Mouse (Mus musculus): ENCODE results near the gene Srprb. TPM values are rescaled to one million over a fixed set of nuclear protein-coding genes. Genes with fewer than 3 reads are reported as not detected.
A peak's percentile ranks its signal among the peaks of the same experiment; 100 is the strongest.

Gene Srprb
- total and polyA plus RNA-seq, 2 experiments = 8.5 to 22.8 TPM

DNA sequence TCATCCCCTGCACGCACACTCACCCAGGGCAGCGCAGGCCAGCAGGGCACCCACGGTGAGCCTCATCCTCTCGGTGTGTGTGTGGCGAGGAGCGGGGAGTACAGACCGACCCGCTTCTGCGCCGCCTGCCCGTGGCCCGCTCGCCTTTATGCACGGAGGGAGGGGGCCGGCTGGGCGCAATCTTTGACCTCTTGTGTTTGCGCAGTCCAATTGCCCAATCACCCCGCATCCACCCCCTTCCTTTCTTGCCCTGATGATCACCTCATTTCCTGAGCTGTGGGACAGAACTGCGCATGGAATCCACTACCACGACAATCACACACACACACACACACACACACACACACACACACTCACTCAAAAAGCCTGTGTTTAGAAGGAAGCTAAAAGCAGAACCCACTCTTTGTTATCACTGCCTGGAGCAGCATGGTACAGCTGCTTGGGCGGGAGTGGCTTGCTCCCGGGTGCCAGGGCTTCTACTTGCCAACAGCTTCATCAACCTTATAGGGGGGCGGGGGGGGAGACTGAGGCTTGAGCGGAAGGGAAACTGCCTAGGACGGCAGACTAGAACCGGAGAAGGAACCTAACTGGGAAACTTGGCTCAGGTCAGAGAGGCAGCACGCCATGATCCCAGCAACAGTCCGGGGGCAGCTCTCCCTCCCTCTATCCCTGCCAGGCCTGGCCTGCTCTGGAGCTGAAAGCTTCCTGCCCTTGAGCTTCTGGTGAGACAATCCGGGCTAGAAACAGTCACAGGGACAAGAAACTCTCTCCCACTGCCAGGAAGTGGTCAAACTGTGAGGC is 28.4 kb upstream of the Srprb start, which contains the start of the genes Gm20425 and Trf:
TSS of gene Gm20425 (minus strand) at position 157 of the 801 bp plus-strand sequence.
TSS of gene Trf (minus strand) at position 294 of the 801 bp plus-strand sequence.
- Histone ChIP-seq H3K9ac (ENCODE audit: low read depth, low read length) (peak within 1 kb of the TSS; percentile 73), H3K27me3 (ENCODE audit: control insufficient read depth, insufficient read depth, low read length) (no peaks in the 10 kb centered on the region), H3K36me3 (ENCODE audit: control insufficient read depth, insufficient read depth, low read length) (peaks cover 21% of the 10 kb centered on the region), H3K79me2 (ENCODE audit: control insufficient read depth, insufficient read depth, low read length) (no peaks in the 10 kb centered on the region), H3K27ac (replicated peaks; ENCODE audit: insufficient read depth, low read depth, low read length) (peak within 1 kb of the TSS; percentile 90), H3K4me1 (ENCODE audit: control insufficient read depth, insufficient read depth, low read length) (peaks cover 41% of the 10 kb centered on the region), H3K4me3 (ENCODE audit: insufficient read depth, low read depth, low read length) (peak within 1 kb of the TSS; percentile 54)
- DNase-seq (ENCODE audit: extremely low read depth, low read depth, low spot score) = peak; percentile 97
- TF ChIP-seq CTCF (IDR thresholded peaks at IDR 0.05; ENCODE audit: low read depth, low read length) (no peak; the same call in 1 of the 2 replicates), POLR2A (IDR thresholded peaks at IDR 0.05; ENCODE audit: extremely low read depth, insufficient read depth, low read length) (peak; percentile 100)
- under 1% methylated on average over 29 of the region's 29 CpGs for whole genome bisulfite sequencing

DNA sequence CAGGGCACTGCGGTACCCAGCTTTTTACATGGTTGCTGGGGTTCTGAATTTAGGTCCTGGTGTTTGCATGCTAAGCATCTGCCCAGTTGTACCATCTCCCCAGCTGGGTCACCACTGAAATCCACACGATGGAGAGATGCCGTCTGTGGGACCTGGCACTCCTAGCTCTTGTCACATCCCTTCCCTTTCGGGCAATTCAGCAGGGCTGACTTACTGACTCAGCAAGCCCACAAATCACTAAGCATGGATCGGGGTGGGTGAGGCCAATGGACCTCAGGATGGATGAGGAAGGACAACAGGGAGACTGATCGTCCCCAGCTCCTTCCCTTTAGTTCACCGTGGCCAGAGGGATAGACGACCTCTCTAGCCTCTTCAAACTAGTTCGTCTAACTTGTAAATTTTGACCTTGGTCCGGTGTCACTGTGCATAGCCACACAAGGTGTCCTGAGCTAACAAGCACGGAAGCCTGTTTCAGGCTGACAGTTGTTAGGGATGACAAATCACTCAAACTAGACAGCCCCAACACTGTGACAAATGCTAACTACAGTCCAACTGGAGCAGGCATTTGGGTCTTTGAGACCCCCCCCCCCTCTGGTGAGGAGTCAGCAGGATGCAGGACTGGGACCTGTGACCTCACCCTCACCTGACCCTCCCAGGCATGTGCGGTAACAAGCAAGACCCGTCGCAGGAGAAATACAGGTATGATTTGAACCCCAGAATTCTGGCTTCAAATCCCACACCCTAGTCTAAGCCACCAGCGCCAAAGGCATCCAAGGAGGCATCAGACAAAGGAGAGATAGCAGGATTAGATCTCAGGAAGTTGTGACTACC is 27.3 kb upstream of the Srprb start:
- H3K9ac ChIP-seq (ENCODE audit: low read depth, low read length) = peak overlapping the region; percentile 73
- H3K27me3 ChIP-seq (ENCODE audit: control insufficient read depth, insufficient read depth, low read length) = no peaks in the 10 kb centered on the region
- no peaks in the 10 kb centered on the region for H3K79me2 ChIP-seq (ENCODE audit: control insufficient read depth, insufficient read depth, low read length)
- peak overlapping the region; percentile 54 for H3K4me3 ChIP-seq (ENCODE audit: insufficient read depth, low read depth, low read length)
- peak overlapping the region; percentile 65 for H3K27ac ChIP-seq (replicated peaks; ENCODE audit: insufficient read depth, low read depth, low read length)
- peak; percentile 53 for DNase-seq (ENCODE audit: extremely low read depth, low read depth, low spot score)
- 18% methylated on average over 15 of the region's 15 CpGs for WGBS
- H3K4me1 ChIP-seq (ENCODE audit: control insufficient read depth, insufficient read depth, low read length) = peaks cover 43% of the 10 kb centered on the region
- TF ChIP-seq POLR2A (IDR thresholded peaks at IDR 0.05; ENCODE audit: extremely low read depth, insufficient read depth, low read length) = peak; percentile 62; the same call in 1 of the 2 replicates
- TF ChIP-seq CTCF (IDR thresholded peaks at IDR 0.05; ENCODE audit: low read depth, low read length) = no peak
- peaks cover 31% of the 10 kb centered on the region for H3K36me3 ChIP-seq (ENCODE audit: control insufficient read depth, insufficient read depth, low read length)

DNA sequence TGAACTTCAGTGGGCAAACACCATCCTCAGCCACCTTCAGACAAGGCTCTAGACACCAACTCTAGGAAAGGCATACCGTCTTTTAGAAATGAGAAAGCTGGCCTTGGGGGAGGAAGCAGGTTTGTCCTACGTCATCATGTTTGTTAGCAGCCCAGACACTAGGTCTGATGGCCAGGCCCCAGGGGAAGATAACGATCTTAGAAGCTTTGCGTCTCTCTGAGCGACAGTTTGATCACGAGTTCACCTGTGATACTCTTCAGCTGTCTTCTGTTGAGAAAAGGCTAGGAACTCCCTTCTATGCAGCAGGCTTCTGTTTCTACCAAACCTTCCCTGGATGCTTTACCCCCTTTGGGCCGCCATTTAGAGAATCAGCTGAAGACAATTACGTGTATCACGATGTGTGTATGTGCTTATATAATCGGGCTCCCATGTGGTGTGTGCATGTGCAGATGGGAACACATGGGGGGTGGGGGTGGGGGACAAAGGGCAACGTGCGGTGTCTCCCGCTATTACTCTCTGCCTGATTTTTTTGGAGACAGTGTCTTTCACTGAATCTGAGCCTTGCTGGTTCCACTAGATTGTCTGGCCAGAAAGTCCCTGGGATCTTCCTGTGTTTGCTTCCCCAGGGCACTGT is 26.6 kb upstream of the Srprb start:
- H3K9ac ChIP-seq (ENCODE audit: low read depth, low read length) = peak overlapping the region; percentile 73
- H3K4me1 ChIP-seq (ENCODE audit: control insufficient read depth, insufficient read depth, low read length) = peaks cover 38% of the 10 kb centered on the region
- TF ChIP-seq CTCF (IDR thresholded peaks at IDR 0.05; ENCODE audit: low read depth, low read length) (0 out of 2 replicates have a peak, but pooled peaks have one; percentile 0), POLR2A (IDR thresholded peaks at IDR 0.05; ENCODE audit: extremely low read depth, insufficient read depth, low read length) (no peak)

DNA sequence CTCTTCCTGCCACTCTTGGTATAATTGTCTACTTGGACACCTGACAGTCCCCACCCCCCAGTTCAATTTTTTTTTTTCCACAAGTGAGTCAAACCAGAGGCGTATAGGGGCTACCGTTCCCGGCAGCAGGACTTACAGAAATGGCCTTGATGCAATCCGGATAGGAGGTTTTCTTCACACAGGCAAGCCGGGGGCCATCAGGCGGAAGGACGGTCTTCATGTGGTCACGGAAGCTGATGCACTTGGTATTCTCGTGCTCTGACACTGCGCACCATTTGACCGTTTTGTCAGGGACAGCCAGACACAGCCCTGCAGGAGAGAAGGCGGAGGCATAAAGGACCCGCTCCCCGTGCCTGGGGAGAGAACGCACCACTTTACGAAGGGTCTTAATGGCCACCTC is 25.8 kb upstream of the Srprb start:
- H3K27ac ChIP-seq (replicated peaks; ENCODE audit: insufficient read depth, low read depth, low read length) = peak overlapping the region; percentile 65
- peaks cover 30% of the 10 kb centered on the region for H3K4me1 ChIP-seq (ENCODE audit: control insufficient read depth, insufficient read depth, low read length)
- H3K36me3 ChIP-seq (ENCODE audit: control insufficient read depth, insufficient read depth, low read length) = peaks cover 46% of the 10 kb centered on the region
- peak; percentile 42 for DNase-seq (ENCODE audit: extremely low read depth, low read depth, low spot score)
- H3K27me3 ChIP-seq (ENCODE audit: control insufficient read depth, insufficient read depth, low read length) = no peaks in the 10 kb centered on the region
- H3K79me2 ChIP-seq (ENCODE audit: control insufficient read depth, insufficient read depth, low read length) = no peaks in the 10 kb centered on the region
- WGBS = 34% methylated on average over 16 of the region's 16 CpGs
- peak overlapping the region; percentile 54 for H3K4me3 ChIP-seq (ENCODE audit: insufficient read depth, low read depth, low read length)
- H3K9ac ChIP-seq (ENCODE audit: low read depth, low read length) = peak overlapping the region; percentile 73
- TF ChIP-seq CTCF (IDR thresholded peaks at IDR 0.05; ENCODE audit: low read depth, low read length) = no peak
- 0 out of 2 replicates have a peak, but pooled peaks have one; percentile 25 for TF ChIP-seq POLR2A (IDR thresholded peaks at IDR 0.05; ENCODE audit: extremely low read depth, insufficient read depth, low read length)

More for the DNA sequence above, 26.6 kb upstream of the Srprb start:
- Histone ChIP-seq H3K27me3 (ENCODE audit: control insufficient read depth, insufficient read depth, low read length) (no peaks in the 10 kb centered on the region), H3K27ac (replicated peaks; ENCODE audit: insufficient read depth, low read depth, low read length) (peak overlapping the region; percentile 65), H3K79me2 (ENCODE audit: control insufficient read depth, insufficient read depth, low read length) (no peaks in the 10 kb centered on the region), H3K36me3 (ENCODE audit: control insufficient read depth, insufficient read depth, low read length) (peaks cover 38% of the 10 kb centered on the region), H3K4me3 (ENCODE audit: insufficient read depth, low read depth, low read length) (peak overlapping the region; percentile 54)
- WGBS = 20% methylated on average over 13 of the region's 13 CpGs
- DNase-seq (ENCODE audit: extremely low read depth, low read depth, low spot score) = peak; percentile 71

DNA sequence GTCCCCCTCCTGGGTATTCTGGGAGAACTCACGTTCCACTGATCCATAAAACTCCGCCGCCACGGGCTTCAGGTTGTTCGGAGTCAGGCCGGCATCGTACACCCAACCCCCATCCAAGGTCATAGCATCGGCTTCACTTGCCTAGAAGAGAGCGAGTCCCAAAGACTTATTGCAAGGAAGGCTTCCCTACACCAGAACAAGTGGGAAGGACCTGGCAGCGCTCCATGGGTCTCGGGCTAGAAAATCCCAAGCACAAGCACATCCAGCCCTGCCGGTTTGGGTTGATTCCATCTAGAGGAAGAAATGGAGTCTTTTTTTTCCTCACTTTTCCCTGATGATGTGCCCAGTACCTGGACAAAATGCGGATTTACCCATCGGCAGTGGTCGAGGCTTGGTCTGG is 24.9 kb upstream of the Srprb start:
- H3K36me3 ChIP-seq (ENCODE audit: control insufficient read depth, insufficient read depth, low read length) = peaks cover 54% of the 10 kb centered on the region
- peak overlapping the region; percentile 63 for H3K9ac ChIP-seq (ENCODE audit: low read depth, low read length)
- no peaks in the 10 kb centered on the region for H3K27me3 ChIP-seq (ENCODE audit: control insufficient read depth, insufficient read depth, low read length)
- DNase-seq (ENCODE audit: extremely low read depth, low read depth, low spot score) = peak; percentile 50
- H3K4me1 ChIP-seq (ENCODE audit: control insufficient read depth, insufficient read depth, low read length) = peaks cover 25% of the 10 kb centered on the region
- H3K79me2 ChIP-seq (ENCODE audit: control insufficient read depth, insufficient read depth, low read length) = no peaks in the 10 kb centered on the region
- WGBS = 32% methylated on average over 15 of the region's 15 CpGs
- TF ChIP-seq POLR2A (IDR thresholded peaks at IDR 0.05; ENCODE audit: extremely low read depth, insufficient read depth, low read length) (no peak), CTCF (IDR thresholded peaks at IDR 0.05; ENCODE audit: low read depth, low read length) (no peak)
- peak overlapping the region; percentile 51 for H3K27ac ChIP-seq (replicated peaks; ENCODE audit: insufficient read depth, low read depth, low read length)
- H3K4me3 ChIP-seq (ENCODE audit: insufficient read depth, low read depth, low read length) = peak overlapping the region; percentile 12
